Mouse (Mus musculus): ENCODE data around the gene 4933415A04Rik.

The 4933415A04Rik gene

GRCm38 (mm10) chr11:43575376-43576151 lies 11.3 kb upstream of the 4933415A04Rik start:
- peak; percentile 22 for DNase-seq

DNA sequence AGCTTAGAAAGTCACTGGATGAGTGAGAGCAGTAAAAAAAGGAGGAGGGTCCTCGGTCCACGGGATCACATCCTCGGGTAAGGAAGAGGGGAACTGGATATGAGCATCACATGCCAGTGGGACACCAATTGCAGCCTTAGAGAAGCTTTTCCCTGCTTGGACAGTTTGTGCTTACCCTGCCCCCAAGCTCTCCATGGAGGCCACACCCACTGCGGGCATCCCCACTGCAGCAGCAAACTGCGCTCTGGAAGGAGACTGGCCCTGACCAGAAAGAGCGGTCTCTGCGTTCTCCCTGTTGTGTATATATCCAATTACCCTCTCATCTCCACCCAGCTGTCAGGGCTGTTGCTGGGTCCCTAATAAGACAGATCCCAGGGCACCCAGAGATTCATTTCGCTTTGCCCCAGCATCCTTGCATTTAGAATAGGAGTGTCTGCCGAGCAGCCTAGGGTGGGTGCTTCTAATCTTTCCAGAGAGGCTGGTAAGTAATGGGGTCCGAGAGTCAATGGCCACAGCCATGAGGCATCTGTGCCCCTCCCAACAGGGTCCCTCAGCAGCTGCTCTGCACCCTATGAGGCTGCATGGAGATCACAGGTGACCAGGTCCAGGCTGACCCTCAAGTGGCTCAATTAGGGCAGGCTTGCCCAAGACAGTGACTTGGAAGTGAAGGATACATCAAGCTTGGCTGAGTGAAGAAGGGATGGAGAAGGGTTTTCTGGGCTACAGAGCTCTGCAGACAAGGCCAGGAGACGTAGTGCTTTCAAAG lies 8.9 kb upstream of the 4933415A04Rik start:
- no peak for DNase-seq

GRCm38 (mm10) chr11:43585211-43586005 lies 1.4 kb upstream of the 4933415A04Rik start:
- no peak for DNase-seq

- DNase-seq = no peak
Measured at GRCm38 (mm10) chr11:43589530-43590072, 2.8 kb downstream of the 4933415A04Rik start.

- DNase-seq = no peak
Measured at GRCm38 (mm10) chr11:43601440-43601839, 14.6 kb downstream of the 4933415A04Rik start, which contains the start of gene Fabp6. TSS of gene Fabp6 (minus strand) at chr11:43601540.

- no peak for DNase-seq
Measured at GRCm38 (mm10) chr11:43604207-43604606, 17.4 kb downstream of the 4933415A04Rik start.

DNA sequence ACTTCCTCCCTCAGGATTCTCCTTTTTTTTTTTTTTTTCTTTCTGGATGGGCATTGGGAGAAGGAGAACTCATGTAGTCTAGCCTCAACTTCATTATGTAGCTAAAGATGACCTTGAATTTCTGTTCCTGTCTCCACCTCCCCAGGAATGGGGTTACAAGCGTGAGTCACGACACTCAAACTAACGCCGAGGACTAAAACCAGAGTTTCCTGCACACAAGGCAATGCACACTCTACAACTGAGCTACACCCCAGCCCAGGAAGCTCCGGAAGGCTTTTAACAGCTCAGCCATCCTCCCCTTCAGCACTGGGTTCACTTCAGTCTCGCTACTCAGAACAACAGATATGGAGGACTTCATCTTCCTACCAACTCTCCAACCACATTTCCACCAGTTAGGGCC lies 18.1 kb downstream of the 4933415A04Rik start:
- no peak for DNase-seq

- DNase-seq = no peak
Measured at GRCm38 (mm10) chr11:43605859-43606258, 19.0 kb downstream of the 4933415A04Rik start.

- no peak for DNase-seq
Measured at GRCm38 (mm10) chr11:43608440-43608839, 21.6 kb downstream of the 4933415A04Rik start.

GRCm38 (mm10) chr11:43610006-43610661 lies 23.3 kb downstream of the 4933415A04Rik start:
- no peak for DNase-seq

DNA sequence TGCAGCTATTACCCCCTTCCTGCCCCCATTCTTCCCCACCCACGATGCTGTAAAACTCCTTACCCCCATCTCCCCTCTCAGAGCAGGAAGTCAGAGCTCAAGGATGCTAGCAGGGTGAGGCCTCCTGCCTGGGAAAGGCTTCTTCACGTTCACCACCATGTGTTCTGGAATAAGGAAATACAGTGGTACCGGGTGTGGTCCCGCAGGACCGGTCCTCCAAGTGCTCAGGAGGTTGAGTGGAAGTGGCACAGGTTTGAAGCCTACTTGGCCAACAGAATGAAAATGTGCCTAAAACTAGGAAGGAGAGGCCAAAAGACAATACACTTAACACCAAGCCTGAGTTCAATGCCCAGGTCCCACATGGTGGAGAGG lies 23.8 kb downstream of the 4933415A04Rik start:
- no peak for DNase-seq

DNA sequence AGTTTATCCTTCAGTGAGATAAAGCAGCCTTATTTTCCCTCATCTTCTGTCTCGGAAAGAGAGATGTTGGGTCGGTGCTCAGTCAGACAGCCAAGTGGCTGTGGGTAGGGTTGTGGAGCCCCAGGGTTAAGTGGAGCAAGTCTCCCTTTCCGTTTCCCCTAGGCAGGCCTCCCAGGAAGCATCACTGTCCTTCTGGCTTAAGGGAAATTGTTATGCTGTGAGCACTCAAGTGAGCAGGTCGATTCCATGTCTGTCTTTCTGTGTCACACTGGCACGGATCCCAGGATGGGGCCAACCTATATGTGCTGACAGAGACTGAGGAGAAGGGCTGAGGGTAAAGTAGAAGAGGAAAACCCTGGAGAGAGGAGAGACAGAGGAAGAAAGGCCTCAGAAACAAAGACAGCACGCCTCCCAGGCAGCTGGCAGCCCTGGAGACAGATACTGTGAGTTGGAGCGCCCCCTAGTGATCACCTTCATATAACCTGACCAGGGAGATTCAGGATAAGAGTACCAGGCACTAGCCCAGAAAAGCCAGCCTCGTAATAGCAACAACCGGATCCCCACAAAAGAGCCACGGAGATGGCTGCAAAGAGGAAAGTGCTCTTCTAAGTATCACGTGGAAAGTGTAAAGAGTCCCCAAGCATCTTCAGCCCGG lies 26.1 kb downstream of the 4933415A04Rik start:
- DNase-seq = peak; percentile 91

- DNase-seq = peak; percentile 49
Measured at GRCm38 (mm10) chr11:43617924-43618323, 31.1 kb downstream of the 4933415A04Rik start.

DNA sequence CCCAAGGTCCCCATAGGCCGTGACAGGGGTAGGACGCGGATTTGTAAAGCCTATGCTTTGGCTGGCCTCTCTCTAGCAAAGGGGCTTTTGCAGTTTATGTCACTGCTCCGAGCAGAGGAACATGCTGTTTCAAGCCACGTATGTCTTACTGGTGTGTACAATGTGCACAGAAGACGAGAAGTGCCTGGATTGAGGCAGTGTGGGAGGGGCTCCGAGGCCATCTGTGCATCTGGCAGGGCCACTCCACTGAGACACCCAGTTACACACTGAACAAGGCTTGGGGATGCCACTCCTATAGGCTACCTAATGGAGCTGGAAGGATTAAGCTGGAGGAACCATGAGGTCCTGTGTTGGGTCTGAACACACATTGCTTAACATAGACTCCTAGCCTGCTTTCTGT lies 31.6 kb downstream of the 4933415A04Rik start:
- DNase-seq = no peak

GRCm38 (mm10) chr11:43621769-43622168 lies 34.9 kb downstream of the 4933415A04Rik start:
- peak; percentile 68 for DNase-seq

DNA sequence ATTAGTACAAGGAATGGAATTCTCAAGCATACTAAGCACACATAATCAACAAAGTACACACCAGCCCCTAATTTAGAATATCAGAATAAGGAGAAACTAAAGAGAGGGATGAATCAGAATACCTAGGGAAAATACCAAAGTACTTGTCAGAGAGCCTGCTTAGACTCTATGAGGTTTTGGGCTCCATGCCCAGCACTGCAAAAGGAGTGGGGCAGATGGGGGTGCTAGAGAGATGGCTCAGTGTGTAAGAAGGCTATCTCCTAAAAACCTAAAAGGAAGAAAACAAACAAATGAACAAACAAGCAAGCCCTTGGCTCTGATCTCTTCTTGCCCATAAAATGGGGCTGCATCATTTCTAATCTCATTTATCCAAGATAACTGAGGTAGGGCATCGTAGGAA lies 37.5 kb downstream of the 4933415A04Rik start:
- DNase-seq = no peak

- DNase-seq = peak; percentile 85
Measured at GRCm38 (mm10) chr11:43626300-43626926, 39.6 kb downstream of the 4933415A04Rik start.

- no peak for DNase-seq
Measured at GRCm38 (mm10) chr11:43626927-43627645, 40.2 kb downstream of the 4933415A04Rik start.

- no peak for DNase-seq
Measured at GRCm38 (mm10) chr11:43631645-43632044, 44.8 kb downstream of the 4933415A04Rik start.

DNA sequence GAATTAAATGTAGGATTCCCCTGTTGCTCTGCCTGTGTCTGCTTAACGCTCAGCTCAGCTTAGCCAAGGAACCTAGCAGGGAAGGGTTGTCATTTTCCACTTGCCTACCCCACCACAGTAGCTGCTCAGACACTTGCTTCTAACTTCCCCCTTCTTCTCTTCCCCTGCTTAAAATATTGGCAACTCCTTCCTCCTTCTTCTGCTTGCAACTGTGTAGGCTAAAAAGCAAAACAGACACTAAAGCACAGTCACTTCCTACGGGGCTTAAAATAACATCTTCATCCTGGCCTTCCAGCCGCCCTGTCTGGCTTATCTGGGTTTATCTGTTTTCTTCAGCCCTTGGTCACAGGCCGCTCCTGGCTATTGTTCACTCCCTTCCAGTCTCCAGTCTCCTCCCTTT lies 45.7 kb downstream of the 4933415A04Rik start:
- DNase-seq = no peak

DNA sequence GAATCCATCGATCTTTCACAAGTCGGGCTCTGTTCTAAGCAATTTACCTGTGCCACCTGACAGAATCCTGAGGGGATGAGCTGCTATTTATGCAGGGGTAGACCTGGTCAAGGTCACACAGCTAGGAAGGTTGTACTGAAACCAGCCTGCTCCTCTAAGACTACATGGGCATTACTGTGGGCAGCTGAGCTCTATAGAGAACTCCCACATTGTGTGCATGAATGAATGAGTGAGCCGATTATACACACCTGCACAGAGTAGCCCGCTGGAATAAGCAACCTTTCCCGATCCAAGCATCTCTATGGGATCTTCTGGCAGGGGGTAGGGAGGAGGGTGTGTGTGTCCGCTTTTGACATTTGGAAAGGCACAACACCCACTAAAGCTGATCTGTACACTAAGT lies 46.3 kb downstream of the 4933415A04Rik start:
- no peak for DNase-seq
